Mouse (Mus musculus) embryonic fibroblast, embryonic 13.5 days (primary cell): ENCODE data around the gene St14.

ENCODE experiments used
- CTCF ChIP-seq: IDR thresholded peaks from 2 replicates; pipeline ENCODE4 v1.5.1; 2011; ENCODE audit warnings: mild to moderate bottlenecking, control low read depth, low read length, moderate library complexity, borderline replicate concordance; ENCODE audit not compliant: insufficient read depth
- POLR2A ChIP-seq: IDR thresholded peaks from 2 replicates; pipeline ENCODE4 v1.6.1; 2011; ENCODE audit warnings: low read depth, mild to moderate bottlenecking, control low read depth, low read length, moderate library complexity

- TF ChIP-seq POLR2A, result no peak
- TF ChIP-seq CTCF, result no peak
These were observed 44.9 kb upstream of the St14 start for GRCm38 (mm10) chr9:31176379-31177130.
